Mouse (Mus musculus): Measurements from ENCODE around the gene Ccdc110.

Gene Ccdc110

GRCm38 (mm10) chr8:45934582-45935014 lies at the start of gene Ccdc110:
TSS of gene Ccdc110 (plus strand) at chr8:45934619.
- peak; percentile 74 for DNase-seq (ENCODE audit: low read depth, low spot score)

GRCm38 (mm10) chr8:45885202-45885685 lies 49.2 kb upstream of the Ccdc110 start, which contains the start of gene Pdlim3:
TSS of gene Pdlim3 (plus strand) at chr8:45885461.
- DNase-seq (ENCODE audit: low read depth, low spot score) = no peak

DNA sequence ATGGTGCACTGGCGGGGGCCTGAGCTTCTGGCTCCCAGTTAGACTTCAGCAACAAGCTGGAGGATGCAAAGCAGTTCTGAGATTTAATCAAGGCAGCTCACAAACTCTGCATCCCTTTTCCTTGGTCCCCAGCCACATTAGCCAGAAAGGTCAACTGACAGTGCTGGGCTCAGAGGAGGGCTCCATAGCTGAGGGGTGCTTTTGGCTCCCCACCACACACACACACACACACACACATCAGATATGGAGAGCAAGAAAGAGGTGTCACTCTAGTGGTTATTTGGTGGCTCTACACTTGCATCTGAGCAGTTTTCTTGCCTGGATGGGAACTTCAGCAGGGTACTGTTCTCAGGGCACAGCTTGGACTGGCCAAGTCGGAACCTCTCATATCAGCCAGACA lies 48.6 kb upstream of the Ccdc110 start:
- no peak for DNase-seq (ENCODE audit: low read depth, low spot score)

DNA sequence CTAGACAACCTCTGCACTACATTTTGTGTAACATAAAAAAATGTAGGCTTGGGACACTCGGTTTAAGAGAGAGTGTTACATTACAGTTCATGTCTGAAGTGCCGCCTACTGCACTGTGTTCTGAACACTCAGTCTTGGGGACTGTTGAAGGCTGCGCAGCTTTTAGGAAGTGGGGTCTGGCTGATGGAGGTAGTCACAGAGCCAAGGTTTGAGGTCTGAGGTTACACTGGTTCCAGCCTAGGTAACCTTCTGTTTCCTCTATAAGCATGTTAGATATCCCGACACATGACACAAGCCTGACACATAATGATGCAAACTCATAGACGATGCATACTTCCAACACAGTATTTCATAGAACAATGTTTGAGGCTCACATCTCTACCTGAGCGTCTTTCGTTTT lies 44.7 kb upstream of the Ccdc110 start:
- no peak for DNase-seq (ENCODE audit: low read depth, low spot score)

- DNase-seq (ENCODE audit: low read depth, low spot score) = no peak
These were observed 37.8 kb upstream of the Ccdc110 start for GRCm38 (mm10) chr8:45896590-45896989.

GRCm38 (mm10) chr8:45899783-45900182 lies 34.6 kb upstream of the Ccdc110 start:
- no peak for DNase-seq (ENCODE audit: low read depth, low spot score)

- DNase-seq (ENCODE audit: low read depth, low spot score) = no peak
These were observed 32.8 kb upstream of the Ccdc110 start for GRCm38 (mm10) chr8:45901626-45902025.

DNA sequence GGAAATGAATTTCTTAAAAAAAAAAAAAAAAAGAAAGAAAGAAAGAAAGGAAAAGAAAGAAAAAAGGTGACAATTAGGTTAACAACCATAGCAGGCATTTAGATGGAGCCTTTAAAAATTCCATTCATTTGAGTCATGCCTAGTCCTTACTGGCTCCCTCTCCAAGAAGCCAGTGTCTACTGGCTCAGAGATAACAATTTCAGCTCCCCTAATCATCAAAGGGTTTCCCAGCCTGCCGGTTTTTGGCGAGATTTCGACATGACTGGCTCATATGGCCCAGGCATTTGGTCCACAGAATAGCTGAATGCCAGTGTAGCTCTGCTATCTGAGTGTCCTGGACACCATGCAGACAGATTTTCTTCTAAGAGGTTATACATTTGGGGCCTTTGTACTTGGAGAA lies 30.8 kb upstream of the Ccdc110 start:
- DNase-seq (ENCODE audit: low read depth, low spot score) = no peak

DNA sequence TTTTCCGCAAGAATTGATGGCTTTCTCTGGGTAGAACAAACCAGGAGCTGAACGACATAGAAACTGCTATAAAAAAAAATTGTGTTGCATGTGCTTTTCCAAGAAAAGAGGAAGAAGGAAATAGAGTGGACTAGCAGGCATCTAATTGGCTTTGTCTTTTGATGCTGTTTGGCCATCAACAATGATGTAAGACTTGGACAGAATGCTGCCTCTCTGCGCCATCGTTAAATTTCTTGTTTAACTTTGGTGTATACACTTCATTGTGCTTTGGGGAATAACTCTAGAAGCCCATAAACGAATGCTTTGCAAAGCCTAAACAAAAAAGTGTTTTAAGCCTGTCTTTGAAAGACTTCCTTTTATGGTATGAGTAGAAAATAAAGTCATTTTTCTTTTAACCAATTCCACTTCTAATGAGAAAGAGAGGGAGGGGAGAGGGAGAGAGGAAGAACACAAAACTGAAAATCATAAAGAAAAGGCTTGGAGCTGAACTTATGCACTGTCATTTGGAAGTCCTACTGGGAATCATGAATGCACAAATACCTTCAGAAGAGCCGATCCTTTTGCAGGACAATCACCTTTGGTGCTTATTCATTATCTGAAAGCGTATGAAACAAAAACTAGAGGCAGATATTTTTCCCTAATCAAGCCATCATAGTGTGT lies 28.7 kb upstream of the Ccdc110 start:
- no peak for DNase-seq (ENCODE audit: low read depth, low spot score)

- DNase-seq (ENCODE audit: low read depth, low spot score) = no peak
These were observed 28.2 kb upstream of the Ccdc110 start for GRCm38 (mm10) chr8:45906251-45906619.

GRCm38 (mm10) chr8:45913707-45914106 lies 20.7 kb upstream of the Ccdc110 start:
- no peak for DNase-seq (ENCODE audit: low read depth, low spot score)

GRCm38 (mm10) chr8:45916496-45916895 lies 17.9 kb upstream of the Ccdc110 start:
- DNase-seq (ENCODE audit: low read depth, low spot score) = no peak

DNA sequence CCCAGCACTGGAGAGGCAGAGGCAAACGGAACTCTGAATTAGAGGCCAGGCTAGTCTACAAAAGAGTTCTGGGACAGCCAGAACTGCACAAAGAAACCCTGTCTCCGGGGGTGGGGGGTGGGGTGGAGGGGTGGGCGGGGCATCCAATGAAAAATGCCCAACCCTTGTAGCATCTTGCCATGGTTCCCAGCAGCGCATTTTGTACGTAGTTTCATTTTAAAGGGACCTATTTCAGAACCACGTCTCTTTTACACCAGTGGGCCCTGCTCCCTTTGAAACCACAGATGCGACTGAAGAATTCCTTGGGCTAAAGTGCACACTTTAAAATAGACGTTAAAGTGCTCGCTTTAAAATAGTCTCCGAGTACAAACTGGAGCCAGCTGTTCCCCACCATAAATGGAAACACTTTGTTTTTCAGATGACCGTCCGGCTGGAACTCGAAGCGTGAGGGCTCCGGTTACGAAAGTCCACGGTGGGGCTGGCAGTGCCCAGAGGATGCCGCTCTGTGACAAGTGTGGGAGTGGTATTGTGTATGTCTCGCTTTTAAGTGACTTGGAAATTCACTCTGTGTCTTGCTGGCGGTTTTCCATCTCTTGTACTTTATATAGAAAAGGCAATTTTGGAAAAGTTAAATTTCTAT lies 17.3 kb upstream of the Ccdc110 start:
- no peak for DNase-seq (ENCODE audit: low read depth, low spot score)

GRCm38 (mm10) chr8:45918891-45919290 lies 15.5 kb upstream of the Ccdc110 start:
- DNase-seq (ENCODE audit: low read depth, low spot score) = no peak

GRCm38 (mm10) chr8:45920392-45920791 lies 14.0 kb upstream of the Ccdc110 start:
- DNase-seq (ENCODE audit: low read depth, low spot score) = no peak

DNA sequence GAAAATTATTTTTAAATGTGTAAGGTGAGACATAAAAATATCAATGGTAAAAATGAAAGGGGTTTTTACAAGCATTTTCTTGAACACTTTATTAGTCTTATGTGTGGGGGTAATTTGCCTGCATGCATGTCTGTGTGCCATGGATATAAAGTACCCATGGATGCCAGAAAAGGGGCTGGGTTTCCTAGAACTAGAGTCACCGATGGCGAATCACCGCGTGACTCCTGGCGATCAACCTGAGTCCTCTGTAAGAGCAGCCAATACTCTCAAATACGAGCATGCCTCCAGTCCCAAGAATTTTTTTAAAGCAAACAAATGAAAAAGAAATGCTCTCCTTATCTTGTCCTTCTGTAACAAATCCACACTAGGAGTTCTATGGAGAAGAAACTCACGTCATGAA lies 12.3 kb upstream of the Ccdc110 start:
- DNase-seq (ENCODE audit: low read depth, low spot score) = no peak

- no peak for DNase-seq (ENCODE audit: low read depth, low spot score)
These were observed 2.6 kb downstream of the Ccdc110 start for GRCm38 (mm10) chr8:45936986-45937385.

GRCm38 (mm10) chr8:45946283-45946682 lies 11.9 kb downstream of the Ccdc110 start:
- no peak for DNase-seq (ENCODE audit: low read depth, low spot score)

GRCm38 (mm10) chr8:45950622-45951021 lies 16.2 kb downstream of the Ccdc110 start:
- no peak for DNase-seq (ENCODE audit: low read depth, low spot score)

DNA sequence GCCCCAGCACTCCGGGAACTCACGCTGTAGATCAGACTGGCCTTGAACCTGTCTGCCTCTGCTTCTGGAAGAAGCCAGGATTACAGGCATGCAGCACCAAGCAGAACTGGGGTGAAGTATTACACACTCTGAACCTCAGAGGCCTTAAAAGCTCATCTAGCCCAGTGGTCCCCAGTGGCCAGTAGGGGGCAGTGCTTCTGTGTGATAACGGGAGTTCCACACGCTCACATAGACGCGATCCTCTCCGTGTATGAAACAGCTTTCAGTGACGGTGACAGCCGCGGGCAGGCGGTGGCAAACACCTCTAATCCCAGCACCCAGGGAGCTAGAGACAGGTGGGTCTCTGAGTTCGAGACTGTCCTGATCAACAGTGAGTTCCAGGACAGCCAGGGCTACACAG lies 36.5 kb downstream of the Ccdc110 start:
- DNase-seq (ENCODE audit: low read depth, low spot score) = no peak

- no peak for DNase-seq (ENCODE audit: low read depth, low spot score)
These were observed 39.6 kb downstream of the Ccdc110 start for GRCm38 (mm10) chr8:45973988-45974505.

GRCm38 (mm10) chr8:45975126-45975836 lies 40.9 kb downstream of the Ccdc110 start, which contains the start of the genes 1700029J07Rik and Ufsp2:
TSS of gene 1700029J07Rik (minus strand) at chr8:45975252.
TSS of gene Ufsp2 (plus strand) at chr8:45975528.
- DNase-seq (ENCODE audit: low read depth, low spot score) = peak; percentile 99

All from brain, embryonic 18.5 days (tissue).